Mouse (Mus musculus): ENCODE data around the gene Spef2. TPM values are rescaled to one million over a fixed set of nuclear protein-coding genes. Genes with fewer than 3 reads are reported as not detected.
"Not testable (repeated sequence)": the region's sequence is repeated elsewhere in the genome, so short reads cannot be mapped to it uniquely, and the experiment has no call there.

Gene Spef2
- polyA plus RNA-seq, 1 experiment from 2014 or later = 0.19 TPM

DNA sequence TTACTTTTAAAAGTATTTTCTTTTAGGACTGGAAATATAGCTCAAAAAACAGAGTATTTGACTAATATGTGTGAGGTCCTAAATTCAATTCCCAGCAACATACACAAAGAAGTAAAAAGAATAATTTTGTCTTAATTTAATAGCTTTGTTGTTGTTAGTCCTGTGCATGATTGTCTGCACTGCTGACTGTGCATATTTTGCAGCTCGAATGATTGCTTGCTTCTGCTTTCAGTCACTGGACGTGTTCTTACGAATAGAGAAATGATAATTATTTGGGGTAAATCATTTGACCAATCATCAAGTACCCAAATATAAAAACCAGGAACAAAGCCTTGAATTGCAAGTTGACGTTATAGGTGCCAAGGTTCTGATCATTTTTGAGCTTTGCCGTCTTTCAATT is 57.8 kb downstream of the Spef2 start:
- H3K4me3 ChIP-seq (ENCODE audit: low read depth, low read length) = no peak overlapping the region
- no peaks in the 10 kb centered on the region for H3K36me3 ChIP-seq (ENCODE audit: control insufficient read depth, insufficient read depth, low read length)
- H3K4me1 ChIP-seq (ENCODE audit: control insufficient read depth, insufficient read depth, low read length) = no peaks in the 10 kb centered on the region
- H3K27me3 ChIP-seq (ENCODE audit: control insufficient read depth, insufficient read depth, low read length) = no peaks in the 10 kb centered on the region
- DNase-seq (ENCODE audit: low spot score) (no peak), ATAC-seq (ENCODE audit: insufficient number of reproducible peaks, low FRiP score, low TSS enrichment, low read depth) (no peak)
- no peak overlapping the region for H3K27ac ChIP-seq (replicated peaks; ENCODE audit: low read depth, low read length)
- WGBS = 92% methylated on average over 5 of the region's 5 CpGs
- H3K9me3 ChIP-seq (ENCODE audit: control insufficient read depth, low read length) = no peaks in the 10 kb centered on the region
- no peak overlapping the region for H3K9ac ChIP-seq (ENCODE audit: low read length)
- H3K4me2 ChIP-seq (ENCODE audit: low read depth, severe bottlenecking) = no peak overlapping the region

DNA sequence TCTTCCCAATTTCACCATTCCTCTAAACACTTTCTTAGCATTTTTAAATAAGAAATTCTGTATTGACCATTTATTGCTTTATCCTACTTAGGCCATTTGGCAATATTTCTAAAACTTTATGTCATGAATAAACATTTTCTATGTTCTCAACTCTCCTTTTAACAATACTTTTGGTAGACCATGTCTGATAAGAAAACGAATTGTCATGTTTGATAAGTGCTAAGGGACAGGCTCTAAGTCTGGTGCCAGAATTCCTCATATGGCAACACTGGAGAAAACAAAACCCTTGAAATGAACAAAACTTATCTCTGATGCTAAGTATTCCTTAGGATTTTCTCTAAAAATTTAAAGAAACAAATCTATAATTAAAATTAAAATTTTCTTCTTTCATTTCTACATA is 58.2 kb downstream of the Spef2 start:
- H3K27me3 ChIP-seq (ENCODE audit: control insufficient read depth, insufficient read depth, low read length) = no peaks in the 10 kb centered on the region
- no peak overlapping the region for H3K4me2 ChIP-seq (ENCODE audit: low read depth, severe bottlenecking)
- 77% methylated on average over 1 of the region's 1 CpGs for WGBS
- ATAC-seq (ENCODE audit: insufficient number of reproducible peaks, low FRiP score, low TSS enrichment, low read depth) (no peak), DNase-seq (ENCODE audit: low spot score) (no peak)
- no peaks in the 10 kb centered on the region for H3K9me3 ChIP-seq (ENCODE audit: control insufficient read depth, low read length)
- H3K4me3 ChIP-seq (ENCODE audit: low read depth, low read length) = no peak overlapping the region
- no peak overlapping the region for H3K9ac ChIP-seq (ENCODE audit: low read length)
- H3K4me1 ChIP-seq (ENCODE audit: control insufficient read depth, insufficient read depth, low read length) = no peaks in the 10 kb centered on the region
- H3K36me3 ChIP-seq (ENCODE audit: control insufficient read depth, insufficient read depth, low read length) = no peaks in the 10 kb centered on the region
- no peak overlapping the region for H3K27ac ChIP-seq (replicated peaks; ENCODE audit: low read depth, low read length)

DNA sequence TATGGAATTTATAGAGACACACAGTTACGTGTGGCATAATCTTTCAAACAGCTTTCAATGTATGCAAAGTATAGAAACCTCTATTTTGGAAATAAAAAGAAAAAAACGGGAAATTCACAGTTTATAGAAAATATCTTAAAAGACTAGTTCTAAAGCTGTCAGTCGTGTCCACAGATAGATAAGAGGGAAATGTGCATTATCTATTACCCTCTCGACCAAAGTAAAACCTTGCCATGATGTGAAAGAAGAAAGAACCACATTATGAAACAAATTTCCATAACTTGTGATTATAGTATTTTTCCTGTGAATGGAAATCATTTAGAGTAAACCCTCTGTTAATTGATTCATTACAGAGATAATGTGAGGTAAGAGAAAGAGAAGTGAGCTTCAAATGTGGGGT is 65.2 kb downstream of the Spef2 start:
- Histone ChIP-seq H3K4me3 (ENCODE audit: low read depth, low read length) (no peak overlapping the region), H3K4me2 (ENCODE audit: low read depth, severe bottlenecking) (no peak overlapping the region), H3K4me1 (ENCODE audit: control insufficient read depth, insufficient read depth, low read length) (no peaks in the 10 kb centered on the region), H3K27me3 (ENCODE audit: control insufficient read depth, insufficient read depth, low read length) (no peaks in the 10 kb centered on the region), H3K36me3 (ENCODE audit: control insufficient read depth, insufficient read depth, low read length) (no peaks in the 10 kb centered on the region), H3K27ac (replicated peaks; ENCODE audit: low read depth, low read length) (no peak overlapping the region), H3K9ac (ENCODE audit: low read length) (no peak overlapping the region), H3K9me3 (ENCODE audit: control insufficient read depth, low read length) (no peaks in the 10 kb centered on the region)
- WGBS = 88% methylated on average over 4 of the region's 4 CpGs
- no peak for ATAC-seq (ENCODE audit: insufficient number of reproducible peaks, low FRiP score, low TSS enrichment, low read depth)
- no peak for DNase-seq (ENCODE audit: low spot score)

DNA sequence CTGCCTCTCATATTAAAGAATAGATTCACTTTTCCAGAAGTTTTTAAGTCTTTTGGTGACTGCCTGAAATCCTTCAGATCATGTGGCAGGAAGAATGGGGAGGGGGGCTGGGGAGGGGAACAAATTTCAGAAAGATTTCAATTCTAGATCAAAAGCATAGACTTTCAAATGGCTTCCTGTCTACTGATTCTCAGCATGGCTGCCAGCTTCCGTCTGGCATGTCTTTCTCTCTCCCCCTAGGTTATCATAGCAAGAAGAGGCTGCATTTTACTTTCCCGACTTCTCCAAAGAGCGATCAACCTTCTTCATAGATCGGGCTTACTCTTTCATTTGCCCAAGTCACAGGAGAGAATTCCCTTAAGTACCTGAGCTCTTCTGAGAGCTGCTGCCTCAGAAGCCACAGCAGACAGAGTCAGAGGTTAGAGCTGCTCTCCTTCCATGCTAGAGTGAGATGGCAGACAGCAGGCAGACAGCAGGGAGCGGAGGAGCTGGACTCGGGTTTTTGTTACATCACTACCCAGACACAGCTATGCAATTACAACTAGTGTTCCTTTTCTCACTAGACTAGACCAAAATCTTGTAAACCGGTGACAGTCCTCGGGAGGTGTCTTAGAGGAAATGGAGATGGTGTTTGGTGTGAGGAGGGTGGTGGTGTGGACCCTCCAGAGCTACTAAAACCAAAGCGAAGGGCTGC is 71.2 kb downstream of the Spef2 start:
- no peaks in the 10 kb centered on the region for H3K4me1 ChIP-seq (ENCODE audit: control insufficient read depth, insufficient read depth, low read length)
- DNase-seq (ENCODE audit: low spot score) (no peak), ATAC-seq (ENCODE audit: insufficient number of reproducible peaks, low FRiP score, low TSS enrichment, low read depth) (no peak)
- H3K36me3 ChIP-seq (ENCODE audit: control insufficient read depth, insufficient read depth, low read length) = no peaks in the 10 kb centered on the region
- WGBS = 82% methylated on average over 9 of the region's 9 CpGs
- H3K27ac ChIP-seq (replicated peaks; ENCODE audit: low read depth, low read length) = no peak overlapping the region
- H3K9me3 ChIP-seq (ENCODE audit: control insufficient read depth, low read length) = no peaks in the 10 kb centered on the region
- H3K27me3 ChIP-seq (ENCODE audit: control insufficient read depth, insufficient read depth, low read length) = no peaks in the 10 kb centered on the region
- no peak overlapping the region for H3K4me2 ChIP-seq (ENCODE audit: low read depth, severe bottlenecking)
- no peak overlapping the region for H3K4me3 ChIP-seq (ENCODE audit: low read depth, low read length)
- H3K9ac ChIP-seq (ENCODE audit: low read length) = no peak overlapping the region

DNA sequence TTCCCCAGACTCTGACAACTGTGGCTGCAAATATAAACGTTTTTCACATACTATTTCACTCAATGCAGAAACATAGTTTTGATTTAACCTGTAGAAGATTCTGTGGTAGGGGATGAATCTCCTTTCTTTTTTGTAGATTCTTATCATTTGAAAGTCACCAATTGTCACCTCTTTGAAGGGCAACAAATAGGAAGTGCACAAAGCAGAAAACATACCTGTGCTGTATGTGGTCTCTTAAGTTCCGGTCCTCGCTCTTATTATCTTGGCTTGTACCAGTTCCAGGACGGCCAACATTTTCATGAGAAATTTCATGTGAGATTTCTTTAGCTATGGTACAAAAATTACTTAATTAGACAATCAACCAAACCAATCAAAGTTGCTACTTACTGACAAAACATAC is 80.1 kb downstream of the Spef2 start:
- H3K27me3 ChIP-seq (ENCODE audit: control insufficient read depth, insufficient read depth, low read length) = no peaks in the 10 kb centered on the region
- H3K9me3 ChIP-seq (ENCODE audit: control insufficient read depth, low read length) = no peaks in the 10 kb centered on the region; the same call in 1 of the 2 replicates
- DNase-seq (ENCODE audit: low spot score) (no peak), ATAC-seq (ENCODE audit: insufficient number of reproducible peaks, low FRiP score, low TSS enrichment, low read depth) (no peak)
- no peak overlapping the region for H3K4me2 ChIP-seq (ENCODE audit: low read depth, severe bottlenecking)
- H3K9ac ChIP-seq (ENCODE audit: low read length) = no peak overlapping the region
- whole genome bisulfite sequencing = 86% methylated on average over 4 of the region's 4 CpGs
- no peak overlapping the region for H3K4me3 ChIP-seq (ENCODE audit: low read depth, low read length)
- H3K27ac ChIP-seq (replicated peaks; ENCODE audit: low read depth, low read length) = no peak overlapping the region
- no peaks in the 10 kb centered on the region for H3K4me1 ChIP-seq (ENCODE audit: control insufficient read depth, insufficient read depth, low read length)
- H3K36me3 ChIP-seq (ENCODE audit: control insufficient read depth, insufficient read depth, low read length) = no peaks in the 10 kb centered on the region

DNA sequence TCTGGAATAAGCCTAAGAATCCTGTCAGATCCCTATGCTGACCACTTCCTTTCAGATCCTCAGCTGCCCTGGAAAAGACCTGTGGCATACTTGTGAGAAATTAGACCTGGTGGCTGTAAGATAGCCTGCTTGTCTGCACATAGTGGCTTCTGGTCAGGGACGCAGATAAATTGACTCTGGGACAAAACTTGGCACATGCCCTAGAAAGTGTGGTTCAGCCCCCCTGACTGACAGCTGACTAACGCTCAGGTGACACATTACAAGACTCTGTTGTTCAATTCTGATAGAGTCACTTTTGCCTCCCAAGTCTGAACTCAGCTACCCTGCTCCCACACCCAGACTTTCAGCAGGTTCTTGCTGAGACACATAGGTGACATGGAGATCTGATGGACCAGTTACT is 83.7 kb downstream of the Spef2 start:
- 76% methylated on average over 2 of the region's 2 CpGs for WGBS
- not testable (repeated sequence) for DNase-seq (ENCODE audit: low spot score)

DNA sequence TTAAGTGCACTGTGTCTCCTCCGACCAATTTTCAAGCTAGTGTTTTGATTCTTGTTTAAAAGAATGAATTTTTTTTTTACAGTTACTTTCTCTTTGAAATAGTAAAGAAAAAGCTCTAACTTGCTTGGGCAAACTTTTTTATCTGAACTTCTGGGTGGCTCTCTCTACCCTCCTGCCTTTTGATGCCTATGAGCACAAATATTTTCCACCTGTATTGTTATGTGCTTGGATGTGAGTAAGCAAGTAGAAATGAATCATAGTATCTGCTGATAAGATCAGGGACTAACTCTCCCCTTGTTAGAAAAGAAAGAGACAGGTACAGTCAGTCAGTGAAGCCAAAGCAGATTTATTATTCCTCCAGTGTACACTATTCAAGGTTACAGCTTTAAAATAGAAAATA is 87.5 kb downstream of the Spef2 start:
- Histone ChIP-seq H3K36me3 (ENCODE audit: control insufficient read depth, insufficient read depth, low read length) (no peaks in the 10 kb centered on the region), H3K4me1 (ENCODE audit: control insufficient read depth, insufficient read depth, low read length) (no peaks in the 10 kb centered on the region), H3K27me3 (ENCODE audit: control insufficient read depth, insufficient read depth, low read length) (no peaks in the 10 kb centered on the region), H3K9me3 (ENCODE audit: control insufficient read depth, low read length) (no peaks in the 10 kb centered on the region), H3K4me2 (ENCODE audit: low read depth, severe bottlenecking) (no peak overlapping the region), H3K27ac (replicated peaks; ENCODE audit: low read depth, low read length) (no peak overlapping the region), H3K9ac (ENCODE audit: low read length) (no peak overlapping the region), H3K4me3 (ENCODE audit: low read depth, low read length) (no peak overlapping the region)
- ATAC-seq (ENCODE audit: insufficient number of reproducible peaks, low FRiP score, low TSS enrichment, low read depth) (no peak), DNase-seq (ENCODE audit: low spot score) (no peak)
- 89% methylated on average over 1 of the region's 1 CpGs for WGBS

More for the DNA sequence above, 83.7 kb downstream of the Spef2 start:
- not testable (repeated sequence) for H3K4me1 ChIP-seq (ENCODE audit: control insufficient read depth, insufficient read depth, low read length); H3K27ac ChIP-seq (replicated peaks; ENCODE audit: low read depth, low read length); H3K9me3 ChIP-seq (ENCODE audit: control insufficient read depth, low read length); H3K4me2 ChIP-seq (ENCODE audit: low read depth, severe bottlenecking); ATAC-seq (ENCODE audit: insufficient number of reproducible peaks, low FRiP score, low TSS enrichment, low read depth); H3K27me3 ChIP-seq (ENCODE audit: control insufficient read depth, insufficient read depth, low read length); H3K36me3 ChIP-seq (ENCODE audit: control insufficient read depth, insufficient read depth, low read length); H3K4me3 ChIP-seq (ENCODE audit: low read depth, low read length); H3K9ac ChIP-seq (ENCODE audit: low read length)

DNA sequence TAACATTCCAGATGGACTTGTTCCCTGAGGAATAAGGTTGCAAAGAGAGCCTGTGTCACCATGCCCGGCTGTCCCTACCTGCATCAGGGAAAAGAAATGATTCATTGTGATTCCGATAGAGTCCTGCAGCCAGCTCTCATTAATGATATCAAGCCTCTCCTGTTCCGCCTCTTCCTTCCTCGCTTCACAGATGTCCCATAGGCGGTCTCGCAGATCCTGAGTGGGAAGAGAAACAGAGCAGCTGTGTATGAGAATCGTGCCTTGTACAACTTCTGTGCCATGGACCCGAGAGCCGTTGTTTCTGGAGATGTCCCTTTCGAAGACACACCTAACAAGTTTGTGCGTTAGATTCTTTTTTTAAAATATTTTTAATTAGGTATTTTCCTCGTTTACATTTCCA is 114.2 kb downstream of the Spef2 start:
- ATAC-seq (ENCODE audit: insufficient number of reproducible peaks, low FRiP score, low TSS enrichment, low read depth) = no peak
- Histone ChIP-seq H3K4me2 (ENCODE audit: low read depth, severe bottlenecking) (no peak overlapping the region), H3K4me3 (ENCODE audit: low read depth, low read length) (no peak overlapping the region), H3K4me1 (ENCODE audit: control insufficient read depth, insufficient read depth, low read length) (no peaks in the 10 kb centered on the region), H3K9ac (ENCODE audit: low read length) (no peak overlapping the region), H3K27me3 (ENCODE audit: control insufficient read depth, insufficient read depth, low read length) (no peaks in the 10 kb centered on the region), H3K9me3 (ENCODE audit: control insufficient read depth, low read length) (no peaks in the 10 kb centered on the region), H3K36me3 (ENCODE audit: control insufficient read depth, insufficient read depth, low read length) (no peaks in the 10 kb centered on the region), H3K27ac (replicated peaks; ENCODE audit: low read depth, low read length) (no peak overlapping the region)
- no peak for DNase-seq (ENCODE audit: low spot score)
- 92% methylated on average over 12 of the region's 12 CpGs for WGBS

DNA sequence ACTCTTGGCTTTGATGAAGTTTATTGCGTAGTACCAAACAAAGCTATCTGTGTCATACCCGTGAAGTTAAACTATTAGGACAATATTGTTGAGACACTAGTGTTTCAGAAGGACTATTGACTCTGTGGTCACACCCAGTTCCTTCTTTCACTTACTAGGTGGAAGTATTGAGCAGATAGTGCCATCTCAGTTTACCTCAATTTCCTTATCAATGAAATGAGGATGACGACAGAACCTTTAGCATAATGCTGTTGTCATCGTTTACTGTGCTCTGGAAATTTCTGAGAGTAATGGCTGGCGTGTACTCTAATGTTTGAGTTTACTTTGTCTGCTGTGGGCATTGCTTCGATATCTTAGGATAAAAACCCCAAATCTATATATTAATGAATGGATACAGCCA is 117.0 kb downstream of the Spef2 start:
- DNase-seq (ENCODE audit: low spot score) = no peak
- Histone ChIP-seq H3K4me2 (ENCODE audit: low read depth, severe bottlenecking) (no peak overlapping the region), H3K4me1 (ENCODE audit: control insufficient read depth, insufficient read depth, low read length) (no peaks in the 10 kb centered on the region), H3K36me3 (ENCODE audit: control insufficient read depth, insufficient read depth, low read length) (no peaks in the 10 kb centered on the region), H3K27me3 (ENCODE audit: control insufficient read depth, insufficient read depth, low read length) (no peaks in the 10 kb centered on the region), H3K27ac (replicated peaks; ENCODE audit: low read depth, low read length) (no peak overlapping the region), H3K9ac (ENCODE audit: low read length) (no peak overlapping the region), H3K4me3 (ENCODE audit: low read depth, low read length) (no peak overlapping the region), H3K9me3 (ENCODE audit: control insufficient read depth, low read length) (no peaks in the 10 kb centered on the region)
- no peak for ATAC-seq (ENCODE audit: insufficient number of reproducible peaks, low FRiP score, low TSS enrichment, low read depth)
- 88% methylated on average over 6 of the region's 6 CpGs for WGBS
